Mouse (Mus musculus) liver, adult 2 months (tissue): ENCODE results near the gene Apela.

Source experiments
- CTCF ChIP-seq: fragments of 200-500 bp; IDR thresholded peaks from 2 replicates; pipeline ENCODE4 v1.5.1; 2011; ENCODE audit warnings: low read depth, low read length, control low read depth
- POLR2A ChIP-seq: fragments of 200-500 bp; IDR thresholded peaks from 2 replicates; pipeline ENCODE4 v1.6.1; 2011; ENCODE audit warnings: low read length, control low read depth; ENCODE audit not compliant: insufficient read depth; ENCODE audit errors: extremely low read depth

DNA sequence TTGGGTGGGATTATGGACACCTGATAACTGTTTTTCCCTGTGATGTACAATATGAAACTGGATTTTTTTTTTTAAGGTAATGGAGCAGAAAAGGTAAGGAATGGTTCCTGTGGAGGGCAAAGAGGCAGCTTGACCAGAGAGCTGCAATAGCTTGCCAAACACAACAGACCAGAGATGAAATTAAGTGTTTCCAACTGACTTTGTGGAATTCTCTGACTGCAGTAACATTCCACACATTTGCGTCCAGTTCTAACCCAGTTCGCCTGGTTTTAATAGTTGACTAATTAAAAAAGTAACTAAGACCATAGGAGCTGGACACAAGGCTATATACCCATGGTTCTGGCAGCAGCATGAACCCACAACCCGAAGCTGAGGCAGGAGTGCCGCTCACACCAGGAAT, 7.4 kb downstream of the Apela start:
- TF ChIP-seq POLR2A (no peak), CTCF (no peak)
